Mouse (Mus musculus) heart, embryonic 16.5 days (tissue): ENCODE results near the gene Apbb2. TPM values are rescaled to one million over a fixed set of nuclear protein-coding genes. Genes with fewer than 3 reads are reported as not detected.

Experiments
- ATAC-seq: fragments of 200-750 bp; cut with Nextera tagmentation; replicated peaks from 2 replicates; pipeline ENCODE4 v1.8.0; 2017; ENCODE audit warnings: moderate number of reproducible peaks; ENCODE audit not compliant: insufficient read depth, low FRiP score; ENCODE audit errors: extremely low read depth
- H3K27ac ChIP-seq: fragments of 300-500 bp; sonication (generic); 2 replicates; pipeline ENCODE4 v1.5.1; 2014; ENCODE audit warnings: mild to moderate bottlenecking, low read length, control low read depth, moderate library complexity
- H3K27me3 ChIP-seq: fragments of 300-500 bp; sonication (generic); 2 replicates; pipeline ENCODE4 v1.6.1; 2014; ENCODE audit warnings: low read length, mixed read lengths; ENCODE audit not compliant: control insufficient read depth, insufficient read depth
- H3K36me3 ChIP-seq: fragments of 300-500 bp; sonication (generic); 2 replicates; pipeline ENCODE4 v1.6.1; 2014; ENCODE audit not compliant: control insufficient read depth, insufficient read depth
- H3K4me1 ChIP-seq: fragments of 300-500 bp; sonication (generic); 2 replicates; pipeline ENCODE4 v1.6.1; 2014; ENCODE audit warnings: low read length, mixed read lengths; ENCODE audit not compliant: control insufficient read depth, insufficient read depth
- H3K4me2 ChIP-seq: fragments of 300-500 bp; sonication (generic); 2 replicates; pipeline ENCODE4 v1.6.1; 2014; ENCODE audit warnings: low read depth, mild to moderate bottlenecking, control low read depth, low read length
- H3K4me3 ChIP-seq: fragments of 300-500 bp; sonication (generic); 2 replicates; pipeline ENCODE4 v1.5.1; 2014; ENCODE audit warnings: mild to moderate bottlenecking, control low read depth, low read length
- H3K9ac ChIP-seq: fragments of 300-500 bp; sonication (generic); 2 replicates; pipeline ENCODE4 v1.6.1; 2014; ENCODE audit warnings: low read length, control low read depth
- H3K9me3 ChIP-seq: fragments of 300-500 bp; sonication (generic); replicated peaks from 2 replicates; pipeline ENCODE4 v1.6.1; 2016; ENCODE audit warnings: low read length; ENCODE audit not compliant: control insufficient read depth
- WGBS: fragments of 180-500 bp; shearing (Covaris S2); extraction: QIAGEN DNeasy Blood & Tissue Kit; methylation state at CpG from one replicate; pipeline ENCODE4 v1.1.7; 2014; 5-methylcytosine and 5-hydroxymethylcytosine counted together
- polyA plus RNA-seq: library from polyadenylated mRNA; unstranded; fragments of >200 nt; fragmentation: Nextera tagmentation; extraction: Ambion mirVana; gene quantifications from 2 replicates; pipeline ENCODE4 v1.2.1, GENCODE M21; 2015

Apbb2 gene
- polyA plus RNA-seq, 1 experiment from 2014 or later, result 34.0 TPM

DNA sequence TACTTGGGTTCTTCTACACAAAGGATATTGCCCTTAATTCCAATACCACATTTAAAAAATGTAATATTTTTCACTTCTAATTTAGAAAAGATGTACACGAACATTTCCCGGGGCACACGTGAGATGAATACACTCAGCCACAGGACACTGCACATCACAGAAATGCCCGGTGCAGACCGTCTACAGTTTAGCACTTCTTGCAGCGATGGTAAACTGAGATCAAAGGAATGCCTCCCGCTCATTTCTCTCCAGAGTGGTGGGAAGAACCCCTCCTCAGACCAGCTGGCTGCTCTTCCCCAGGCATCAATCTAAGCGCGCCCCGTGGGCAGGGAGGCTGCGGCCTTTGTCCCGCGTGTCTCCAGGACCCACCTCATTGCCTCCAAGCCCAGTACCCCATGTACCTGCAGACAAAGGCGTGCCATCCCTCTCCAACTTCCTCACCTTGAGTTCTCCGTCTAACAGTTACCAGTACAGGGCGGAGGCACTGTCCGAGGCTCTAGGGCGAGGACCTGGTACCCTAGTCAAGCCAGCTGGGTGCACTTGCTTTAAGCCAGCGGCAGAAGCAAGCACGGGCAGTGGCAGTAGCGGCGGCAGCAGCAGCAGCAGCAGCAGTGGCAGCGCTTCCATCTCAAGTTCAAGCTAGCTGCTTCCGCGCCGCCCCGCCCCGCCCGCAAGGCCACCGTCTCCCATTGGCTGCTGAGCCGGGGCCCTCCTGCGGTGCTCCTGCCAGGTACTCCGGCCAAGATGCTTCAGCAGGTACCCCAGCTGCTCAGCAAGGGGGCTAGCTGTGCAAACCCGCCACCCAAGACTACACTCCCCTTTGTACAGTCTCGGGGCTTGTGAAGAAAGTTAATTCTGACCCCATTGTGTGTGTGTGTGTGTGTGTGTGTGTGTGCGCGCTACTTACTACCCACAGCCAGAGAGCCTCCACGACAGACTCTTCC lies 281.3 kb downstream of the Apbb2 start:
- Histone ChIP-seq H3K4me1 (peaks cover 11% of the 10 kb centered on the region), H3K9ac (peak overlapping the region; percentile 73), H3K9me3 (no peaks in the 10 kb centered on the region), H3K27me3 (no peaks in the 10 kb centered on the region), H3K4me2 (peak overlapping the region; percentile 82), H3K27ac (peak overlapping the region; percentile 79), H3K4me3 (peak overlapping the region; percentile 60), H3K36me3 (no peaks in the 10 kb centered on the region)
- peak; percentile 80 for ATAC-seq
- 7% methylated on average over 38 of the region's 38 CpGs for WGBS

DNA sequence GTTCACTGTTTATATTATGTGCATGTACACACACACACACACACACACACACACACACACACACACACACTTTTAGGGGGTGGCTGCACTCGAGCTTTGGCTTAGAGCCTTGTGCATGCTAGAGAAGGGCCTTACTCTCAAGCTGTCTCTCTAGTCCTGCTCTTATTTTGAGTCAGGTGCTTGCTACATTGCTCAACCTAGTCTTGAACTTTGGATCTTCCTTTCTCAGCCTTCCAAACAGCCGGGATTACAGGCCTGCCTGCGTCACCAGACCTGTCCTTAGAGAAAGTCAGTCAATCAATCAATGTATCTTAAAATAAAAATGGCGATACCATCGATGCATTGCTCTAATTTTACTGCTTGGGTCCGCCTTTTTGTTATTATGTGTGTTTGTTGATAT lies 287.8 kb downstream of the Apbb2 start:
- Histone ChIP-seq H3K27me3 (no peaks in the 10 kb centered on the region), H3K4me3 (no peak overlapping the region), H3K9ac (no peak overlapping the region), H3K9me3 (no peaks in the 10 kb centered on the region), H3K4me2 (no peak overlapping the region), H3K36me3 (no peaks in the 10 kb centered on the region), H3K4me1 (no peaks in the 10 kb centered on the region), H3K27ac (no peak overlapping the region)
- no peak for ATAC-seq
- WGBS, result 90% methylated on average over 6 of the region's 6 CpGs

DNA sequence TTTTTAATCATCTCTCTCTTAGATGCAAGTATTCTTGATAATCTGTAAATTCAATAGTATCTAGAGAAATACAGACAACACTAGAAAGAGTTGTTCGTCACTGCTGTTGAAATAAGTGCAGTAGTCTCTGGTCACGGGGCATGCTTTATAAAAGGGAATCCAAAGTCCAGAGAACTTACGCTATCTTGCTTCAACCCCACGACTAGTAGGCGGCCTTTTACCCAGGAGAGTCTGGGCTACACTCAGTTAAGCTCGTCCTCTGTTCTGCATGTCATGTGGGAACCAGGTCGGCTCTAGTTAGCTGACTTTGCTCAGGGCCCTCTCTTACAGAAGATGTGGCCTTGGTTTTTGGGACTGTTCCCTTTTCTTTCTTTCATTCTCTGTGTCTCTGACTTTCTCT lies 289.8 kb downstream of the Apbb2 start:
- no peak overlapping the region for H3K9ac ChIP-seq
- WGBS, result 74% methylated on average over 7 of the region's 7 CpGs
- no peak for ATAC-seq
- H3K27ac ChIP-seq, result no peak overlapping the region
- H3K27me3 ChIP-seq, result no peaks in the 10 kb centered on the region
- no peak overlapping the region for H3K4me3 ChIP-seq
- no peak overlapping the region for H3K4me2 ChIP-seq
- no peaks in the 10 kb centered on the region for H3K9me3 ChIP-seq
- H3K4me1 ChIP-seq, result peaks cover 10% of the 10 kb centered on the region
- no peaks in the 10 kb centered on the region for H3K36me3 ChIP-seq

DNA sequence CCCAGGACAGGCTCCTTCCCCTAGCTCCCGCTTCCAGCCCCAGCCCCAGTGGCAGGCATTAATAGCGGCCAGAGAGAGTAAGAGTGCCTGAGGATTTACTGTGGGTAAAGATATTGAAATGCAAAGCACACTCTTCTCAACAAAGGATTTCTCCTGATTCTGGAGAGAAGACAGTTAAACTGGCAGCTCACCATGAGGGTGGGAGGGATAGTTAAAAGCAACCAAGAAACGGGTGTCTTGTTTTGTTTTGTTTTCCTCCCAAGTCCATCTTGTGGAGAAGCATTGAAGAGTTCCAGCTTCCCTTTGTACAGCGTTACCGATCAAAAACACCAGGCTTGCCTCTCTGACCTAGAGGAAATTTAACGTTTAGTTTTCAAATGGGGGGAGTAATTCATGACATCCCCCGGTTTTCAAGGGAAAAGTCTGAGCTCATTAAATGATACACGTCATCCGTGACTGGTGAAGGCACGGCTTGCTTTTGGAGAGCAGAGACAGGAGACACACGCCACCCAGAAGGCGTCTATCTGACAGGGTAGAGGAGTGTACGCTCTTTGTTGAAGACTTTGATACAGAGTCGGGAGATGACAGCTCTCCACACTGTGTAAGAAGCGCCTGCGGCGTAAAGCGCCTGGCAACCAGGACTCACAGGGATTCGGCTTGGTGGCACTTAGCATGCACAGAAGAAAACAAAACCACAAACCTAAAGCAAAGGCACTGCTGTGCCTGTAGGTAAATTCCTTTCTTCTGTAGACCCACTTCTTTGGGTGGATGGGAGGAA lies 290.4 kb downstream of the Apbb2 start:
- peak overlapping the region; percentile 10; the same call in 1 of the 2 replicates for H3K4me3 ChIP-seq
- H3K4me2 ChIP-seq, result peak overlapping the region; percentile 43
- 0 out of 2 replicates have a peak overlapping the region, but pooled peaks have one; percentile 24 for H3K9ac ChIP-seq
- H3K9me3 ChIP-seq, result no peaks in the 10 kb centered on the region
- H3K27ac ChIP-seq, result no peak overlapping the region
- no peaks in the 10 kb centered on the region for H3K36me3 ChIP-seq
- no peaks in the 10 kb centered on the region for H3K27me3 ChIP-seq
- no peak for ATAC-seq
- peaks cover 12% of the 10 kb centered on the region for H3K4me1 ChIP-seq
- 39% methylated on average over 19 of the region's 19 CpGs for WGBS

DNA sequence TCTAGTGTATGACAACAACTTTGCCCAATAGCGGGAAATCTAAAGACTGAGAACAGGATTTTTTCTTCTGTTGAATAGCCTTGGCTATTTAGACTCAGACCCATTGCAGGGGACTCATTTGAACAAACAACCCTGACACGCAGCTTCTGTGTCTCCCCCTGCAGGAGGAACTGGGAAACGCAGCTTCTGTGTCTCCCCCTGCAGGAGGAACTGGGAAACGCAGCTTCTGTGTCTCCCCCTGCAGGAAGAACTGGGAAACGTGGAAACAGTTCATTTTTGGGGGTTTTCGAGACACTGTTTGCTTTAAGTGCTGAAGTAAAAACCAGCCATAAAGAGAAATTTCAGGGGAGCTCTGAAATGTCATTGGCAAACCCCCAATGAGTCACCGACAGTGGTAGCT lies 292.2 kb downstream of the Apbb2 start:
- peaks cover 23% of the 10 kb centered on the region for H3K4me1 ChIP-seq
- no peaks in the 10 kb centered on the region for H3K9me3 ChIP-seq
- WGBS, result 76% methylated on average over 7 of the region's 7 CpGs
- H3K36me3 ChIP-seq, result no peaks in the 10 kb centered on the region
- no peak for ATAC-seq
- no peak overlapping the region for H3K4me2 ChIP-seq
- H3K27ac ChIP-seq, result no peak overlapping the region
- no peaks in the 10 kb centered on the region for H3K27me3 ChIP-seq
- no peak overlapping the region for H3K4me3 ChIP-seq
- H3K9ac ChIP-seq, result no peak overlapping the region

DNA sequence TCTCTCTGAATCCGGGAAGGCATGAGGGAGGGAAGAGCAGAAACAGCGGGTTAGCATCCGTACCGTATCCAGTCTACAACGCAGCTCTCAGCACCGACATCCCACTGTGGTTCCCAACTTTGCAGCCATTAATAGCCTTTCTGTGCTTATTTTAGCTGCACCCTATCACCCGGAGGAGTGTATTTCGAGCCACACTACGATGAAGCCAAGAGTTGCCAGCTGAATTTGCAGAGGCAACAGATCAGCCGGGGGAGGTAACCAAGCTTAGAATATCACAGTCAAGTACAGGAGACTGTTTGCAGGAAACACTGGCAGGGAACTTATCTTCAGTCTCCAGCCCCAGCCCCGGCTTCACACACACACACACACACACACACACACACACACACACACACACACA lies 295.0 kb downstream of the Apbb2 start:
- Histone ChIP-seq H3K36me3 (no peaks in the 10 kb centered on the region), H3K9me3 (no peaks in the 10 kb centered on the region), H3K27ac (peak overlapping the region; percentile 93), H3K27me3 (no peaks in the 10 kb centered on the region), H3K9ac (peak overlapping the region; percentile 37; the same call in 1 of the 2 replicates), H3K4me1 (peaks cover 31% of the 10 kb centered on the region), H3K4me2 (peak overlapping the region; percentile 46), H3K4me3 (peak overlapping the region; percentile 20)
- 22% methylated on average over 11 of the region's 11 CpGs for WGBS
- peak; percentile 86 for ATAC-seq

DNA sequence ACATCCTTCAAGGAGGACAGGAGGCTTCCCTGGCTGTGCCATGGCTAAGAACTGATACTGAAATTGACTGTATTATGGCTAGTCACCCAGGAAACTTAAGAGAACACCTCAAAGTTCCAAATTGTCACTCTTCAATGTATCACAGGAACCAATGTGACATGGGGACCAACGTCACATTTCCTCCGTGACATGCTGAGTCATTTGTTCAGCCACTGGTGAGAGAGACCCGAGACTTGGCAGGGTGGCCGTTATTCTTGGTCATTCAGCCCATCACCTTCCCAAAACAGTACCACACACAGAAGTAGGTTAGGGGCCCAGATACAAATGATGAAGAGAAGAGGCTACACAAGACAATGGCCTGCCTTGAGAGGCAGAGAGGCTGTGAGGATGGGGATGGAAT lies 295.5 kb downstream of the Apbb2 start:
- Histone ChIP-seq H3K9me3 (no peaks in the 10 kb centered on the region), H3K4me3 (peak overlapping the region; percentile 20), H3K4me1 (peaks cover 31% of the 10 kb centered on the region), H3K4me2 (peak overlapping the region; percentile 42), H3K36me3 (no peaks in the 10 kb centered on the region), H3K27ac (peak overlapping the region; percentile 93), H3K27me3 (no peaks in the 10 kb centered on the region), H3K9ac (peak overlapping the region; percentile 37; the same call in 1 of the 2 replicates)
- WGBS, result 54% methylated on average over 4 of the region's 4 CpGs
- ATAC-seq, result no peak

DNA sequence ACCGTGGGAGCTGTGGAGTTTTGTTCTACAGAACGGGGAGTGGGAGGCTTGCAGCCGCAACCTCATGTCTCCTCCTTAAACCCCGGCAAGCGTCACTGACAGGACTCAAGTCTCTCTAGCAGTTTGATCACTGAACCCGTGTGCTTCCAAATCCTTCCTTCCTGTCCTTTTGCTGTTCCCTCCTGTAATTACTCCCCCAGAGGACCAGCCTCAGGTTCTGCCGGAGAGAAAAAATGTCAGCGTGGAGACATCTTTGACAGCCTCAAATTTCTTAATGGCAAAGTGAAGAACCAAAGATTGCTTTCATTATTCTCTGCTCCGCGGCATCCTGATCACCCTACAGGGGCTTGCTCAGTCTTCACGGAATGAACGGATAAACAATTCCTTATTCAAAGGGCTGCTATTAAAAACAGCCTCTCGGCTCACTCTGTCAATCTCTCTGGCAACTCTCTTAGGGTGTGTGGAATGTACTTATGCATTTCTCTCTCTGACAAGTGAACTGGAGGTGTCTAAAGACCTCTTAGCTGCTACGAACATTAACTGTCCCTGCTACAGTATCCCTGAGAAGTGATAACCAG lies 298.7 kb downstream of the Apbb2 start:
- peak overlapping the region; percentile 35 for H3K4me2 ChIP-seq
- no peak for ATAC-seq
- H3K9ac ChIP-seq, result peak overlapping the region; percentile 32; the same call in 1 of the 2 replicates
- H3K4me1 ChIP-seq, result peaks cover 31% of the 10 kb centered on the region
- 40% methylated on average over 14 of the region's 14 CpGs for WGBS
- peak overlapping the region; percentile 65 for H3K27ac ChIP-seq
- H3K36me3 ChIP-seq, result no peaks in the 10 kb centered on the region
- H3K4me3 ChIP-seq, result peak overlapping the region; percentile 27
- H3K27me3 ChIP-seq, result no peaks in the 10 kb centered on the region
- no peaks in the 10 kb centered on the region for H3K9me3 ChIP-seq
